Mouse (Mus musculus) c-Kit-positive CD71-positive TER-119-positive erythroid progenitor cells, embryonic 14.5 days (primary cell): Measurements from ENCODE around the gene Capn8.
"Not testable (repeated sequence)": the region's sequence is repeated elsewhere in the genome, so short reads cannot be mapped to it uniquely, and the experiment has no call there.

Experiments used
- DNase-seq: peaks from one replicate; pipeline ENCODE4 v3.0.0-alpha.2; 2013; ENCODE audit warnings: low spot score

The Capn8 gene

GRCm38 (mm10) chr1:182618200-182618947, 53.6 kb downstream of the Capn8 start:
- DNase-seq, result no peak

GRCm38 (mm10) chr1:182620470-182620869, 55.7 kb downstream of the Capn8 start:
- DNase-seq, result no peak

- DNase-seq, result no peak
Observed at GRCm38 (mm10) chr1:182621256-182621655, 56.4 kb downstream of the Capn8 start.

- no peak for DNase-seq
Observed at GRCm38 (mm10) chr1:182626197-182626596, 61.4 kb downstream of the Capn8 start.

- DNase-seq, result no peak
Observed at GRCm38 (mm10) chr1:182629228-182629627, 64.4 kb downstream of the Capn8 start.

- DNase-seq, result peak; percentile 39
Observed at GRCm38 (mm10) chr1:182633712-182634294, 69.0 kb downstream of the Capn8 start.

GRCm38 (mm10) chr1:182639016-182639415, 74.2 kb downstream of the Capn8 start:
- no peak for DNase-seq

GRCm38 (mm10) chr1:182639456-182639855, 74.6 kb downstream of the Capn8 start:
- DNase-seq, result no peak

GRCm38 (mm10) chr1:182640094-182640493, 75.3 kb downstream of the Capn8 start:
- no peak for DNase-seq

GRCm38 (mm10) chr1:182642779-182643178, 78.0 kb downstream of the Capn8 start:
- no peak for DNase-seq

GRCm38 (mm10) chr1:182644418-182644817, 79.6 kb downstream of the Capn8 start:
- DNase-seq, result not testable (repeated sequence)

GRCm38 (mm10) chr1:182645211-182645668, 80.4 kb downstream of the Capn8 start:
- DNase-seq, result no peak

GRCm38 (mm10) chr1:182646796-182647195, 82.0 kb downstream of the Capn8 start:
- no peak for DNase-seq

GRCm38 (mm10) chr1:182657760-182658159, 93.0 kb downstream of the Capn8 start:
- DNase-seq, result peak; percentile 17

GRCm38 (mm10) chr1:182660365-182660764, 95.6 kb downstream of the Capn8 start:
- DNase-seq, result no peak

GRCm38 (mm10) chr1:182663671-182664070, 98.9 kb downstream of the Capn8 start:
- DNase-seq, result no peak

- DNase-seq, result no peak
Observed at GRCm38 (mm10) chr1:182664841-182665240, 100.0 kb downstream of the Capn8 start.

- DNase-seq, result no peak
Observed at GRCm38 (mm10) chr1:182667281-182667680, 102.5 kb downstream of the Capn8 start.

- DNase-seq, result no peak
Observed at GRCm38 (mm10) chr1:182669741-182670140, 104.9 kb downstream of the Capn8 start.

GRCm38 (mm10) chr1:182670563-182671342, 105.9 kb downstream of the Capn8 start:
- no peak for DNase-seq

GRCm38 (mm10) chr1:182671343-182671624, 106.5 kb downstream of the Capn8 start:
- no peak for DNase-seq

- no peak for DNase-seq
Observed at GRCm38 (mm10) chr1:182675346-182675745, 110.5 kb downstream of the Capn8 start.

- no peak for DNase-seq
Observed at GRCm38 (mm10) chr1:182678151-182678550, 113.3 kb downstream of the Capn8 start.
